Mouse (Mus musculus) thymus, postnatal 14 days (tissue): ENCODE measurements around the gene Smlr1.

Source experiments
- DNase-seq: peaks from one replicate; pipeline ENCODE4 v3.0.0; 2021

Smlr1 gene

GRCm38 (mm10) chr10:25535891-25536331 lies at the start of gene Smlr1:
Gene Smlr1 (minus strand): TSS chr10:25536267.
- no peak for DNase-seq

- no peak for DNase-seq
These were observed 48.8 kb upstream of the Smlr1 start for GRCm38 (mm10) chr10:25584899-25585298.

- DNase-seq, result no peak
These were observed 44.0 kb upstream of the Smlr1 start for GRCm38 (mm10) chr10:25580066-25580465.

- DNase-seq, result no peak
These were observed 35.5 kb upstream of the Smlr1 start for GRCm38 (mm10) chr10:25571319-25572240.

- DNase-seq, result no peak
These were observed 16.9 kb upstream of the Smlr1 start for GRCm38 (mm10) chr10:25552936-25553335.

GRCm38 (mm10) chr10:25541097-25541496 lies 5.0 kb upstream of the Smlr1 start:
- DNase-seq, result no peak

- no peak for DNase-seq
These were observed 3.7 kb upstream of the Smlr1 start for GRCm38 (mm10) chr10:25539771-25540168.

- DNase-seq, result no peak
These were observed 3.2 kb upstream of the Smlr1 start for GRCm38 (mm10) chr10:25539146-25539770.

GRCm38 (mm10) chr10:25538738-25539137 lies 2.7 kb upstream of the Smlr1 start:
- DNase-seq, result no peak

- DNase-seq, result no peak
These were observed 554 bp upstream of the Smlr1 start for GRCm38 (mm10) chr10:25536621-25537020.

- DNase-seq, result no peak
These were observed 1.6 kb downstream of the Smlr1 start for GRCm38 (mm10) chr10:25534467-25534866.

- DNase-seq, result no peak
These were observed 2.4 kb downstream of the Smlr1 start for GRCm38 (mm10) chr10:25533513-25534246.

- DNase-seq, result no peak
These were observed 3.0 kb downstream of the Smlr1 start for GRCm38 (mm10) chr10:25533105-25533504.

- no peak for DNase-seq
These were observed 4.7 kb downstream of the Smlr1 start for GRCm38 (mm10) chr10:25531335-25531734.

- DNase-seq, result peak; percentile 0
These were observed 8.9 kb downstream of the Smlr1 start for GRCm38 (mm10) chr10:25527126-25527525.

GRCm38 (mm10) chr10:25526622-25527021 lies 9.4 kb downstream of the Smlr1 start:
- DNase-seq, result peak; percentile 0

- no peak for DNase-seq
These were observed 9.9 kb downstream of the Smlr1 start for GRCm38 (mm10) chr10:25526156-25526555.

GRCm38 (mm10) chr10:25523727-25524126 lies 12.3 kb downstream of the Smlr1 start:
- no peak for DNase-seq

GRCm38 (mm10) chr10:25520428-25520827 lies 15.6 kb downstream of the Smlr1 start:
- no peak for DNase-seq

GRCm38 (mm10) chr10:25519954-25520353 lies 16.1 kb downstream of the Smlr1 start:
- DNase-seq, result no peak

- no peak for DNase-seq
These were observed 22.2 kb downstream of the Smlr1 start for GRCm38 (mm10) chr10:25513821-25514220.

- no peak for DNase-seq
These were observed 32.8 kb downstream of the Smlr1 start for GRCm38 (mm10) chr10:25503250-25503649.

- no peak for DNase-seq
These were observed 36.6 kb downstream of the Smlr1 start for GRCm38 (mm10) chr10:25499323-25500071.
